Mouse (Mus musculus): ENCODE results near the gene Itga11. TPM values are rescaled to one million over a fixed set of nuclear protein-coding genes. Genes with fewer than 3 reads are reported as not detected.
A peak's percentile ranks its signal among the peaks of the same experiment; 100 is the strongest.
"Not testable (repeated sequence)": the region's sequence is repeated elsewhere in the genome, so short reads cannot be mapped to it uniquely, and the experiment has no call there.

The Itga11 gene
- polyA plus RNA-seq, 1 experiment from 2014 or later = 0.01 TPM

DNA sequence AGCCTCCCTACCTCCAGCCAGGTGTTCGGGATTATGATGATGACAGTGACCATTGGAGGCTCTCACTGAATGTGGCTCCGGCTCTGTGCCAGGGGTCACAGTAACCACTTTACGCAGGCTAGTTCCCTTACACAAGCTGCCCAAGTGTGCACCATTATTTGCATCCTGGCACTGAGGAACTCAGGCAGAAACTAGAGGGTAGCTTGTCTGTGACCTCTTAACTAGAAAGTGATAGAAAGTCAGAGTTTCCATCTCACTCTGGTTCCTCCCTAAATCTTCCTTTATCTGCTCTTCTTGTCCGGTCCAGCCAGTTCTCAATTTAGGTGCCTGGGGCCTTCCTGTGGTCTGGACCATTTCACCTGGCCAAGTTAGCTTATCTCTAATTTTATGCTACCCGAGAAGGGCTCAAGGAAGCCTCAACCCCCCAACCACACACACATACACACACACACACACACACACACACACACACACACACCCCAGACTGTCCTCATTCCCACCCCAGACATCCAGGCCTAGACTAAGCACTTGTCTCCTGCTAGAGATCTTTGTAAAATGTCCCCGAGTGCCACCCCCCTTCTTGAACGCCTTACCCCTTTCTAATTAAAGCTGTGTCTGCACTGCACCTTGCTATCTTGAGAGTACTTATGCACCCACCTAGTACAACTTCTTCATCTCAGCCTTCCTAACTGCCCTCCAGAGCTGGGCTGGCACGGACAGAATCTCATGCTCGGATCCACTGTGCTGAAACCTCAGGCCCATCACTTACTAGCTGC is 138.9 kb downstream of the Itga11 start:
- CTCF ChIA-PET = no interaction called here
- in situ Hi-C loops (cut with MboI; ENCODE audit: low pct_unique_long_range_greater_than_20kb) = no loop called here
- no peak for DNase-seq (ENCODE audit: low read depth, low spot score)
- no peaks in the 10 kb centered on the region for H3K27me3 ChIP-seq
- no peak for TF ChIP-seq CTCF (IDR thresholded peaks at IDR 0.05)
- POLR2A ChIA-PET = no interaction called here
- ATAC-seq = no peak

DNA sequence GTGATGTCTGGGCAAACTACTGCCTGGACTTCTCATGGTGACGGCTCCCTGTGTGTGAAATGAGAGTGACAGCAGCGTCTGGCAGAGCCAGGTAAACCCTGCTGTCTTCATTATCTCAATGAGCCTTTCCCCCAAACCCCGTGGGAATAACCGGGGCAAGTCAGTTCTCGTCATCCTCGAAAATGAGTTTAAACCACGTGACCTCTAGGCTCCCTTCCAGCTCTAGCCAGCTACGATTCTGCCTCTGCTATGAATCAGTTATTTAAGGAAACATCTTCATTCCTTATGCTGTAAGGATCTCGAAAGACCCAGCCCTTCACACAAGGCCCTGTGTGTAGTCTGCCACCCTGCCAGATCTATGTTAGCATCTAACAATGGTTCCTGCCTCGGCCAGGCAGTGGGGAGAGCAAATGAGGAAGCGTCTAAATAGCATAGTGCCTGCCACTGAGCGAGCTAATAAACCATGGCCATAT is 139.5 kb downstream of the Itga11 start:
- POLR2A ChIA-PET = no interaction called here
- no peak for ATAC-seq
- no peak for DNase-seq (ENCODE audit: low read depth, low spot score)

DNA sequence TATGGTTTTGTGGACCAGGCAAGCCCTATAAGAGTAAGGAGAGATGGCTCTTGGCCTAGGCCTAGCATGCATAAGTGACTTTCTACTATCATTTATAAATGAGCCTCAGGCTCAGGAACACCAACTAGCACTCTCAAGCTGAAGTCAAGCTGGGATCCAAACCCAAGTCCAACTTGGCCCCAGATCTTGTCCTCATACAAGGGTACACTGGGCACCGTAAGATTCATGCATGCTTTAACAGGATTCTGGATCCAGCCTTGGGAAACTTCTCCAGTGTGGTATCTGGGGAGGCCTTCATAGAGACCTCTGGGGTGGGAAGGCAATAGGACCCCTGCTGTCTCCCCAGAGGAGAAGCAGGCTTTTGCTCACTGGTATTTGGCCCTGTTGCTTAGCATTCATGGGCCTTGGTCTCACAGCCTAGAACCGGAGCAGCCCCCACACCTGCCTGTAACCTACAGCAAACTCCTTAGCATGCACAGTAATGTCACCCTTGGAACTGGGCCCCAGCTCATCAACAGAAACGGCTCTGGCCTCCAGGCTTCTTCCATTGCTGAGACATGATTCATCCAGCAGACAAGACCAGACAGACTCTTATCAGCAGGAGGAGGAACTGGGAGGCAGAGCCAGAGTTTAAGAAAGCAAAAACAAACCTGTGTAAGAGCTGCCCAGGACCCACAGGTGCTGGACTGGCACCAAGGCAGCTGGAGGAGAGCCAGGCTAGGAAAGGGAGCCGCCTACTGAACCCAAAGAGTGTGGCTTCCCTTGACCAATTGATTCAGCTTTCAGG is 140.4 kb downstream of the Itga11 start:
- in situ Hi-C loops (cut with MboI; ENCODE audit: low pct_unique_long_range_greater_than_20kb) = no loop called here
- no peak for TF ChIP-seq CTCF (IDR thresholded peaks at IDR 0.05)
- ChIA-PET CTCF (interaction anchor here (0.9 to 1.4 kb wide), 3 partner anchors 11 to 293 kb away, joined by 3 to 8 read pairs (median 5); no protein-coding TSS in a partner anchor), POLR2A (no interaction called here)
- ATAC-seq (peak; percentile 47), DNase-seq (ENCODE audit: low read depth, low spot score) (no peak)
- H3K27me3 ChIP-seq = no peaks in the 10 kb centered on the region

More for the DNA sequence above, 139.5 kb downstream of the Itga11 start:
- no peak for TF ChIP-seq CTCF (IDR thresholded peaks at IDR 0.05)
- H3K27me3 ChIP-seq = no peaks in the 10 kb centered on the region
- CTCF ChIA-PET = no interaction called here
- in situ Hi-C loops (cut with MboI; ENCODE audit: low pct_unique_long_range_greater_than_20kb) = no loop called here

GRCm38 (mm10) chr9:62819494-62819893 is 141.9 kb downstream of the Itga11 start:
- H3K27me3 ChIP-seq = no peaks in the 10 kb centered on the region
- no peak for TF ChIP-seq CTCF (IDR thresholded peaks at IDR 0.05)
- in situ Hi-C loops (cut with MboI; ENCODE audit: low pct_unique_long_range_greater_than_20kb) = no loop called here
- DNase-seq (ENCODE audit: low read depth, low spot score) (no peak), ATAC-seq (no peak)
- ChIA-PET POLR2A (no interaction called here), CTCF (interaction anchor here (0.6 to 1.4 kb wide), 2 partner anchors 12 to 760 kb away, joined by 3 to 5 read pairs; no protein-coding TSS in a partner anchor)

DNA sequence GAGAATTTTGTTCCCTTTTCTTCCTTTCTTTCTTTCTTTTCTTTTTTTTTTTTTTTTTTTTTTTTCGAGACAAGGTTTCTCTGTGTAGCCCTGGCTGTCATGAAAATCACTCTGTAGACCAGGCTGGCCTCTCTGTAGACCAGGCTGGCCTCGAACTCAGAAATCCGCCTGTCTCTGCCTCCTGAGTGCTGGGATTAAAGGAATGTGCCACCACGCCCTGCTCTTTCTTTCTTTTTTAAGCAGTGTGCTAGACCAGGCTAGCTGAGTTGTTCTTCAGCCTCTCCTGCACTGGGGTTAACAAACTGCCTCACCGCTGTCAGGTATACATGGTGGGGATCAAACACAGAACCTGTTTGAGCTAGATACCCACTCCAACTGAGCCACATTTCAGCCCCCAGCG is 142.3 kb downstream of the Itga11 start:
- CTCF ChIA-PET = interaction anchor here (0.6 kb wide), 1 partner anchor 759 kb away, joined by 3 read pairs; no protein-coding TSS in a partner anchor
- POLR2A ChIA-PET; ATAC-seq; in situ Hi-C loops (cut with MboI; ENCODE audit: low pct_unique_long_range_greater_than_20kb); DNase-seq (ENCODE audit: low read depth, low spot score); H3K27me3 ChIP-seq: not testable (repeated sequence)

DNA sequence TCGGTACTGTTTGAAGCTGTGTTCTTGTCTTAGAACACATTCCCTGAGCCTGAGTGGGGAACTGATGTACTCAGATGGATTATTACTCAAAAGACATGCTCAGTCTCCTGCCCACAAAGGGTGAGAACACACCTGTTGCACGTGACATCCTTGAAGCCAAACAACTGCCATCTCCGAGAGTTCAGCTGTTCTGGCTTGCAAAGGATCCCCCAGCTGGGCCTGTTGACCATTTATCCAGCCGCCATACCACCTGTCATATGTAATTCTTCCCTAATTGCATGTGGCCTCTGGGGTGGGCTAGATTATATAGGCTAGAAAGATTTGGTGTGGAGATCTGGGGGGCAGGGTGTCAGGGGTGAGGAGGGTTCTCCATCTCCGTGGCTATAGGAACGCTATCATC is 143.2 kb downstream of the Itga11 start:
- ChIA-PET POLR2A (no interaction called here), CTCF (no interaction called here)
- in situ Hi-C loops (cut with MboI; ENCODE audit: low pct_unique_long_range_greater_than_20kb) = no loop called here
- ATAC-seq (no peak), DNase-seq (ENCODE audit: low read depth, low spot score) (no peak)
- no peaks in the 10 kb centered on the region for H3K27me3 ChIP-seq
- no peak for TF ChIP-seq CTCF (IDR thresholded peaks at IDR 0.05)

DNA sequence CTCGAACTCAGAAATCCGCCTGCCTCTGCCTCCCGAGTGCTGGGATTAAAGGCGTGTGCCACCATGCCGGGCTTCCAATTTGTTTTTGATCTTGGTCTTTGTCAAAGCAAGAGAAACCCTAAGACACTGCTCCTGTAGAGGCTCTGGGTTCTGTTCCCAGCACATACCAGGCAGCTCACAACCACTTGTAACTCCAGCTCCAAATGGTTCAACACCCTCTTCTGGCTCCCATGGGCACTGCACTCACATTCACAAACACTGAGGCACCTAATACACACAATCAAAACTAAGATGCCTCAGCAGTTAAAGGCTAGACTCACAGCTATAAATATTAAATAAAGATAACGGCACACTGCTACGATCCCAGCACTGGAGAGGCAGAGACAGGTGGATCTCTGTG is 144.2 kb downstream of the Itga11 start:
- POLR2A ChIA-PET = no interaction called here
- ATAC-seq = no peak
- H3K27me3 ChIP-seq = no peaks in the 10 kb centered on the region
- in situ Hi-C loops (cut with MboI; ENCODE audit: low pct_unique_long_range_greater_than_20kb) = no loop called here
- DNase-seq (ENCODE audit: low read depth, low spot score) = no peak
- CTCF ChIA-PET = no interaction called here
- TF ChIP-seq CTCF (IDR thresholded peaks at IDR 0.05) = no peak

GRCm38 (mm10) chr9:62825791-62826393 is 148.3 kb downstream of the Itga11 start:
- in situ Hi-C loops (cut with MboI; ENCODE audit: low pct_unique_long_range_greater_than_20kb) = no loop called here
- ChIA-PET CTCF (interaction anchor here (1.3 kb wide), 1 partner anchor 10 kb away, joined by 4 read pairs; no protein-coding TSS in a partner anchor), POLR2A (no interaction called here)
- no peaks in the 10 kb centered on the region for H3K27me3 ChIP-seq
- no peak for DNase-seq (ENCODE audit: low read depth, low spot score)
- no peak for TF ChIP-seq CTCF (IDR thresholded peaks at IDR 0.05)
- no peak for ATAC-seq

- H3K27me3 ChIP-seq = no peaks in the 10 kb centered on the region
- in situ Hi-C loops (cut with MboI; ENCODE audit: low pct_unique_long_range_greater_than_20kb) = no loop called here
- ATAC-seq = no peak
- POLR2A ChIA-PET = no interaction called here
- CTCF ChIA-PET = interaction anchor here (1.3 kb wide), 1 partner anchor 10 kb away, joined by 4 read pairs; no protein-coding TSS in a partner anchor
- no peak for TF ChIP-seq CTCF (IDR thresholded peaks at IDR 0.05)
- DNase-seq (ENCODE audit: low read depth, low spot score) = no peak
Observed at GRCm38 (mm10) chr9:62826456-62826855, 148.8 kb downstream of the Itga11 start.

DNA sequence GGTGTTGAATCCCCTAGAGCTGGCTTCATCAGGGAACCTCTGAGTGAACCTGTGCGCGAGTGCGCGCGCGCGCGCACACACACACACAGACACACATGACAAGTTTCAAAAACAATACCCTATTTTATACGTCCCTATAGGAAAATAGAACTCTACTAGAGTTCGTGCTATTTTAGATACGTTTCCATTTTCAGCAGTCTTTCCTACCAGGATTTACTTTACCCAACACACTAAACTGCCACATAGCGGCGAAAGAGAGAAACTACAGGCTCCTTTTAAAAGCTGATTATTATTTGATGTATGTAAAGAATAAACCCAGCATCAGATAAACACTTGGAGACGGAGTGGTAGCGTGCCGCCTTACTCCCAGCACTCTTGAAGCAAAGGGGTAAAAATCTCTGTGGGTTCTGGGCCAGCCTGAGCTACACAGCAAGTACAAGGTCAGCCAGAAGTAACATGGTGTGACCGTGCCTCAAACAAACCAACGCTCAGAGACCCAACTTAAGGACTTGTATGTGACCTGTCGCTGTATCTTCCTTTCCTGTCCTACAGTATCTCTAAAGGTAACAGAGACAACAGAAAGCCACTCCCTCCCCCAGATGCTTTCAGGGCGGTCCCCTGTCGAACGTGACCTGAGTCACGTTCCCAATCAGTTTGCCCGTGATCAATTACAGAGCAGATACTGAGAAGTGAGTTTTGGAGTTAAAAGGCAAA is 150.5 kb downstream of the Itga11 start:
- CTCF ChIA-PET = interaction anchor here (0.7 to 1.6 kb wide), 10 partner anchors 10 to 544 kb away, joined by 3 to 8 read pairs (median 4); partner anchors contain the start of gene Cln6
- POLR2A ChIA-PET = interaction anchor here (0.7 to 0.8 kb wide), 4 partner anchors 44 to 771 kb away, joined by 3 to 9 read pairs (median 4); no protein-coding TSS in a partner anchor
- DNase-seq (ENCODE audit: low read depth, low spot score) (no peak), ATAC-seq (no peak)
- no peaks in the 10 kb centered on the region for H3K27me3 ChIP-seq
- in situ Hi-C loops (cut with MboI; ENCODE audit: low pct_unique_long_range_greater_than_20kb) = no loop called here
- peak; percentile 53 for TF ChIP-seq CTCF (IDR thresholded peaks at IDR 0.05)

Measured in Patski (cell line).